Mouse (Mus musculus): ENCODE measurements at regions not wholly inside any gene's neighbourhood (a gene's known extent, or its start where the extent isn't known, plus 50 kb on each side); places are given as distances from the start of the nearest gene placed in this dataset.

DNA sequence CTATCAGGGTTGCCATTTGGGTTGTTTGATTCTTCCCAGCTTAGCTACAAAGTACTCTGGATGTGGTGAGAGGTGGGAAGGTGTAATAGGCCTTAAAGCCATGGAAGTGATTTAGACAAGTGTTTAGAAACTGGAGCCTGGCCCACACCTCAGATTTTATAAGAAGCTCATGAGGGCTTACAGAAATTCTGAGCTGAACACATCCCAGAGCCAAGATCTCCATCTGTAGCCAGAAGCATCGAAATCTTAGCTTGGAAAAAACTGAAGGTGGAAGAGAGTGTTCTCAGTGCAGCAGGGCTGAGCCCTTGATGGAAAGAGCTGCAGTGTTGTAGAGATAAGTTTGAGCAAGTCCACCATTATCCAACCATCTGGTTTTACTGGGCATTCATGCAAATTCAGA is 86.4 kb upstream of the Trabd2b start:
- Histone ChIP-seq H3K27me3 (ENCODE audit: insufficient read depth, low read length) (no peaks in the 10 kb centered on the region), H3K4me1 (replicated peaks; ENCODE audit: low read depth, low read length) (no peaks in the 10 kb centered on the region), H3K9me3 (ENCODE audit: low read length) (peaks cover 9% of the 10 kb centered on the region), H3K36me3 (ENCODE audit: insufficient read depth, low read length) (no peaks in the 10 kb centered on the region), H3K4me3 (replicated peaks; ENCODE audit: low read length) (no peak overlapping the region)
- TF ChIP-seq POU5F1 (IDR thresholded peaks at IDR 0.05; ENCODE audit: borderline replicate concordance, low read length) (no peak), NANOG (IDR thresholded peaks at IDR 0.05; ENCODE audit: borderline replicate concordance, low read length) (no peak), CTCF (conservative IDR thresholded peaks at IDR 0.05; ENCODE audit: low read length) (no peak)

DNA sequence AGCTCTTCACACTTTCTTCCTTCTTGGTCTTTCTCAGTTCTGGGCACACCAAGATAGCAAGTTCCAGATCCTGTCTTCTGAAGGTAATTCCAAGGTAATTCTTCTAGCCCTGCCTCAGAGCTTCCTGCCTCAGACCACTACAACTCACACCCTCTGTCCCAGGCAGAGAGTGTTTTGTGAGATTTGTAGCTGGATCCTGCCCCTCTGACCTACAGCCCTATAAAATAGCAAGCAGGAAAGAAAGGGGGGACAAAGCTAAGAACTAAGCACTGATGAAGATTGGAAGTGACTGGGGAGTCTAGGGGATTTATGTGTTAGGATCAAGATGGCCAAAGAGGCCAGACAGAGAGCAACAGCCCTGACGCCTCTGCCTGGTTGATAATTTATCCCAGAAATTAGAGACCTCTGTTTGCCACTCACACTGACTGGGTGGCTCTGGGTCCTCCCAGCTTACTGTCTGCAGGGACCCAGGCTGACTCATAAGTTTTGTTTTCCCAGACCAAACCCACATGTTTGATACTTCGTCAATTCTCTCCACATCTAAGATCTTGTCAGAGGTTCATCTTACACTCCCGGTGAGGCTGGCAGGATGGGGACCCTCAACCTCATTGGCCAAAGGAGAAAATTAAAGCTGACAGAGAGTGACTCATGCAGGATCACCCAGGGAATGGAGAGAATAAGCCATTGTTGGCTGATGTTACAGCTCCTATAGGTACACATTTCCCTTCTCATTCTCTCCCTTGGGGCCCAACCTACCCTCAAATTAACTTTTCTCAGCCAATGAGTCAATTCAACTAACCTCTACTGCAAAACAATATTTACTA is 84.8 kb upstream of the Trabd2b start:
- TF ChIP-seq POU5F1 (IDR thresholded peaks at IDR 0.05; ENCODE audit: borderline replicate concordance, low read length) (no peak), NANOG (IDR thresholded peaks at IDR 0.05; ENCODE audit: borderline replicate concordance, low read length) (no peak), CTCF (conservative IDR thresholded peaks at IDR 0.05; ENCODE audit: low read length) (no peak)
- H3K27me3 ChIP-seq (ENCODE audit: insufficient read depth, low read length), result no peaks in the 10 kb centered on the region
- no peak overlapping the region for H3K4me3 ChIP-seq (replicated peaks; ENCODE audit: low read length)
- no peaks in the 10 kb centered on the region for H3K36me3 ChIP-seq (ENCODE audit: insufficient read depth, low read length)
- H3K4me1 ChIP-seq (replicated peaks; ENCODE audit: low read depth, low read length), result no peaks in the 10 kb centered on the region
- H3K9me3 ChIP-seq (ENCODE audit: low read length), result peaks cover 9% of the 10 kb centered on the region

DNA sequence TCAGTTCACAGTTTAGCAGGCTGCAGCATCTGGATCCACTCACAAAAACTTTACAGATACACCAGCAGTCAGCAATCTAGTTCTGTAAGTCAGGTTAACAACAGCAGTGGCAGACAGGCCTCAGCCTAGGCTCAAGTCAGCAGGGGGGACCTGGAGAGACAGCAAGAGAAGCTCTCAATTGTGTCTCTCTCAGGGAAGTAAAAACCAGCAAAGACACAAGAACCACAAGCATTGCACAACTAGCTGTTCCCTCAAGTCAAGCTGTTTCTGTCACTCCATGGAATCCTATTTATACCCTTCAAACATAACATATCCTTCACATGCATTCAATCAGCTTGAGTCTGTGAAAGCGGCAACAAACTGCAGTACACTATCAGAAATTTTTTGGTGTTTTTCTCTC is 76.5 kb upstream of the Trabd2b start:
- TF ChIP-seq POU5F1 (IDR thresholded peaks at IDR 0.05; ENCODE audit: borderline replicate concordance, low read length) (no peak), CTCF (conservative IDR thresholded peaks at IDR 0.05; ENCODE audit: low read length) (no peak), NANOG (IDR thresholded peaks at IDR 0.05; ENCODE audit: borderline replicate concordance, low read length) (no peak)
- Histone ChIP-seq H3K36me3 (ENCODE audit: insufficient read depth, low read length) (no peaks in the 10 kb centered on the region), H3K9me3 (ENCODE audit: low read length) (no peaks in the 10 kb centered on the region), H3K4me3 (replicated peaks; ENCODE audit: low read length) (no peak overlapping the region), H3K27me3 (ENCODE audit: insufficient read depth, low read length) (no peaks in the 10 kb centered on the region), H3K4me1 (replicated peaks; ENCODE audit: low read depth, low read length) (no peaks in the 10 kb centered on the region)

DNA sequence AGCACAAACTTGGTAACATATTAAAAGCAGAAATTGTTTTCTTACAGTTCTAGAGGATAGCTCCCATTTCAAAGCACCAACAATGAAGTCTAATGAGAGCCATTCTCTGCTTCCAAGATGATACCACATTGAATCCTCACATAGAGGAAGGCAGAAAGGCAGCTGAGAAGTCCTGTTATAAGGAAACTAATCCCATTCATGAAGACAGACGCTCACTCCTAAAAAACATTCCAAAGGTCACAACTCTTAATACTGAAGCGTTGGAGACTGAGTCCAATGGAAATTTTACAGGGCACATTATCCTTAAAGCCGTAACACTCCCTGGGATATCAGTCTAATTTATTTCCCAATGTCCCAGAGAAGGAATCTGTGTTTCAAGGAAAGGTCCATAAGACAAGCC is 75.4 kb upstream of the Trabd2b start:
- no peaks in the 10 kb centered on the region for H3K4me1 ChIP-seq (replicated peaks; ENCODE audit: low read depth, low read length)
- H3K27me3 ChIP-seq (ENCODE audit: insufficient read depth, low read length), result no peaks in the 10 kb centered on the region
- no peaks in the 10 kb centered on the region for H3K9me3 ChIP-seq (ENCODE audit: low read length)
- no peak for TF ChIP-seq POU5F1 (IDR thresholded peaks at IDR 0.05; ENCODE audit: borderline replicate concordance, low read length)
- no peak for TF ChIP-seq NANOG (IDR thresholded peaks at IDR 0.05; ENCODE audit: borderline replicate concordance, low read length)
- no peak for TF ChIP-seq CTCF (conservative IDR thresholded peaks at IDR 0.05; ENCODE audit: low read length)
- H3K4me3 ChIP-seq (replicated peaks; ENCODE audit: low read length), result no peak overlapping the region
- no peaks in the 10 kb centered on the region for H3K36me3 ChIP-seq (ENCODE audit: insufficient read depth, low read length)

DNA sequence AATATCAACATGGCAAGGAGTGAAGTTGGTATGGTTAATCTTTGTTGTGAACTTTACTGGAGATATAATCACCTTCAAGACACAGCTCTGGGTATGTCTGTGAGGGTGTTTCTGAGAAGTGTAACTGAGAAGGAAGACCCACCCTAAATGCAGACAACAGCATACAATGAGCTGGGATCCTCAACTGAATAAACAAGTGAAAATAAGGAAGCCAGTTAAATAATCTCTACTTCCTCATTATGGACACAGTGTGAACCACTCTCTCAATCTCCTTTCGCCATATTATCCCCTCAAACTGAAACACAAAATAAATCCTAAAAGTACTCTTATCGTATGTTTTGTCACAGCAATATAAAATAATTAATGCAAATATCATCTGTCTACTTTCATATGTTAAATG is 71.7 kb upstream of the Trabd2b start:
- Histone ChIP-seq H3K9me3 (ENCODE audit: low read length) (no peaks in the 10 kb centered on the region), H3K27me3 (ENCODE audit: insufficient read depth, low read length) (no peaks in the 10 kb centered on the region), H3K4me1 (replicated peaks; ENCODE audit: low read depth, low read length) (no peaks in the 10 kb centered on the region), H3K36me3 (ENCODE audit: insufficient read depth, low read length) (no peaks in the 10 kb centered on the region), H3K4me3 (replicated peaks; ENCODE audit: low read length) (no peak overlapping the region)
- TF ChIP-seq NANOG (IDR thresholded peaks at IDR 0.05; ENCODE audit: borderline replicate concordance, low read length) (no peak), CTCF (conservative IDR thresholded peaks at IDR 0.05; ENCODE audit: low read length) (no peak), POU5F1 (IDR thresholded peaks at IDR 0.05; ENCODE audit: borderline replicate concordance, low read length) (no peak)

DNA sequence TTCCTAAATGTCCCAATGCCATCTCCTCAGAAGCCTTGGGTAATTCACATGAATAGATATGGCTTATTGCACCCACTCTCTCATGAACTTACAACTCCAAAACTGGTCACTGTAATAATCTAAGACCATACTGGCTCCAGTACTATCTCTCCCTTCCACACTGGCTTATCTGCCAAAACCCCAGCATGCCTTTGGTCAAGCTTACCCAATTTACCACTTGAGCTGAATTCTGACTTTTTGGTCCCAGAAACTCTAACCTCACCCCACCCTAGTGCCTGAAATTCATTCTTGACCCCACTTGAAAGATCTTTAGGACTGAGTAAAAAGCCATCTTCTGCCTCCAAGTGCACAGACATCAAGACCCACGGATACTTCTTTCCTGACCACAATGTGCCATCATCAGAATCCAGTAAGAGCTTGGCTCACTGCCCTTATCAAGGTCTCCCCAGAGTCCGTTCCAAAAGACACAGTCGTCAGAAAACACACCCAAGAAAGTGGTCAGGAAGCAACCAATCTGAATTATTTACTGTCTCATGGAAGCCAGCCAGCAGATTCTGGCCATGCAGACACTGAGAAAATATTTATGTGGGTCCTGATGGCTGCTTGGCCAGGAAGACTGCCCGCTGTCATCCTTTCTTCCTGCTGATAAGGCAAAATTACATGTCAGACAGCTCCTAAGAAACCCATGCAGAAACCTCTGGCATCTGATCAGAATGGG is 70.3 kb upstream of the Trabd2b start:
- Histone ChIP-seq H3K27me3 (ENCODE audit: insufficient read depth, low read length) (no peaks in the 10 kb centered on the region), H3K4me1 (replicated peaks; ENCODE audit: low read depth, low read length) (no peaks in the 10 kb centered on the region), H3K4me3 (replicated peaks; ENCODE audit: low read length) (no peak overlapping the region), H3K36me3 (ENCODE audit: insufficient read depth, low read length) (no peaks in the 10 kb centered on the region), H3K9me3 (ENCODE audit: low read length) (0 out of 2 replicates have a peak, but pooled peaks cover 3% of the 10 kb centered on the region)
- TF ChIP-seq POU5F1 (IDR thresholded peaks at IDR 0.05; ENCODE audit: borderline replicate concordance, low read length) (no peak), NANOG (IDR thresholded peaks at IDR 0.05; ENCODE audit: borderline replicate concordance, low read length) (no peak), CTCF (conservative IDR thresholded peaks at IDR 0.05; ENCODE audit: low read length) (no peak)

DNA sequence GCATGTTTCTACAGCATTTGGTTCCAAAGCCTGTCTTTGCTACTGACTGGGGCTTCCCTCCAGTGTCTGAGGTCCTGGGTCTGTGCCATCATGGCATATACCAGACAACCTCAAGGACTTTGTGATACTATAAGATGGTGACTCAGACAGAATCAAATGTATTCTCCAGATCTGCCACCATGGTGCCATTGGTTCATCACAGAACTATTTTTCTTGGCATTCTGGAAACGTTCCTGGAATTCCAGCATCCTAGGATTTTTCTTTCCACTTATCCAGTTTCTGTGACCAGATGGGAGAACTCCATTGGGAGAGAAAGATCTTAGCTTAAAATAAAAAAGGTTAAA is 69.8 kb upstream of the Trabd2b start:
- peaks cover 8% of the 10 kb centered on the region for H3K9me3 ChIP-seq (ENCODE audit: low read length)
- H3K4me1 ChIP-seq (replicated peaks; ENCODE audit: low read depth, low read length), result no peaks in the 10 kb centered on the region

DNA sequence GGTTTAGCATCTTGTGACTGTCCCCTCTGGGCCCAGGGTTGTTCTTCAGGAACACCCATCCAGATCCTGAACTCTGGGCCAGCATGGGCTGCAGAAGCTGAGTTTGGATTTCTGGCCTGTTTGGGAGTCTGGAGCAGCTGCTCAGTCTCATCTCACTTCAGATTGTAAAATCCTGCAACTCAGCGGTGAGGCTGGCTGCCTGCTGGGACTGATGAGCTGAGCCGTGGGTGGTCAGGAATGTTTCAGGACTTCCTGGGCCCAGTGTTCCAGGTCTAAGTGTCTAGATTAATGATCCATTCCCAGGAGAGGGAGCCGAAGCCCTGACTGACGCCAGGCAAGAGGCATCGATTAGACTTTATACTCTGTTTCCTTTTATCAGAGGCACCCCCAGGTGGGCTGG is 66.7 kb upstream of the Trabd2b start:
- TF ChIP-seq POU5F1 (IDR thresholded peaks at IDR 0.05; ENCODE audit: borderline replicate concordance, low read length), result no peak
- TF ChIP-seq NANOG (IDR thresholded peaks at IDR 0.05; ENCODE audit: borderline replicate concordance, low read length), result no peak
- TF ChIP-seq CTCF (conservative IDR thresholded peaks at IDR 0.05; ENCODE audit: low read length), result no peak
- Histone ChIP-seq H3K4me1 (replicated peaks; ENCODE audit: low read depth, low read length) (no peaks in the 10 kb centered on the region), H3K36me3 (ENCODE audit: insufficient read depth, low read length) (no peaks in the 10 kb centered on the region), H3K27me3 (ENCODE audit: insufficient read depth, low read length) (no peaks in the 10 kb centered on the region), H3K9me3 (ENCODE audit: low read length) (peaks cover 17% of the 10 kb centered on the region), H3K4me3 (replicated peaks; ENCODE audit: low read length) (no peak overlapping the region)

More for the DNA sequence above, 69.8 kb upstream of the Trabd2b start:
- TF ChIP-seq POU5F1 (IDR thresholded peaks at IDR 0.05; ENCODE audit: borderline replicate concordance, low read length) (no peak), NANOG (IDR thresholded peaks at IDR 0.05; ENCODE audit: borderline replicate concordance, low read length) (no peak), CTCF (conservative IDR thresholded peaks at IDR 0.05; ENCODE audit: low read length) (no peak)
- Histone ChIP-seq H3K27me3 (ENCODE audit: insufficient read depth, low read length) (no peaks in the 10 kb centered on the region), H3K36me3 (ENCODE audit: insufficient read depth, low read length) (no peaks in the 10 kb centered on the region), H3K4me3 (replicated peaks; ENCODE audit: low read length) (no peak overlapping the region)
